Mouse (Mus musculus) myocyte (in vitro differentiated cells): Measurements from ENCODE around the gene Cyp19a1.

ENCODE experiments used
- POLR2A ChIP-seq: IDR thresholded peaks from one replicate; pipeline ENCODE4 v1.6.1; 2011; ENCODE audit warnings: low read depth, mild to moderate bottlenecking, control low read depth, moderate library complexity; ENCODE audit not compliant: insufficient read length
- SRF ChIP-seq: IDR thresholded peaks from one replicate; pipeline ENCODE4 v1.6.1; 2011; ENCODE audit warnings: low read depth; ENCODE audit not compliant: control insufficient read depth, insufficient read length

DNA sequence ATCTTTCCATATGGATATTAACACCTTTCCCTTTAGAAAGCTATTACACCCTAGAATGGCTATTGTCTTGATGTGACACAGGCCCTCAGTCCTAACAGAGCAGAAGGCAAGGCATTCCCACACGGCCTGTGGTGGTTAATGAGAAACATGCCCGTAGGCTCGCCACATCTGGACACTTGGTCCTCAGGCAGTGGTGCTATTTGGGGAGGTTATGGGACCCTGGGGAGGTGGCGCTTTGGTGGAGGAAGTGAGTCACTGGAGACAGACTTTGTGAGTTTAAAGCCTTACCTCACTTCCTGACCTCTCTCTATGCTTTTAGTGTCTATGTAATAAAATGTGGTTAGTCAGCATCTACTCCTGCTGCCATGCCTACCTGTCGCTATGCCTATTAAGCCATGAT lies 114.2 kb downstream of the Cyp19a1 start:
- TF ChIP-seq POLR2A (no peak), SRF (no peak)
